Mouse (Mus musculus) spleen, adult 2 months (tissue): ENCODE measurements around the gene Perm1. TPM values are rescaled to one million over a fixed set of nuclear protein-coding genes. Genes with fewer than 3 reads are reported as not detected.

Experiments used
- DNase-seq, 2 experiments: peaks; one replicate each; pipeline versions ENCODE4 v3.0.0 to v3.0.0-alpha.2; 2012 to 2021; ENCODE audit warnings: low spot score in 2 of 2, low read depth in 1 of 2
- H3K27ac ChIP-seq: fragments of 200-500 bp; 2 replicates; pipeline ENCODE4 v1.5.1; 2012; ENCODE audit warnings: low read length, inconsistent platforms; ENCODE audit not compliant: insufficient read depth
- H3K27me3 ChIP-seq: fragments of 200-500 bp; 2 replicates; pipeline ENCODE4 v1.6.1; 2012; ENCODE audit warnings: mild to moderate bottlenecking, moderate library complexity, low read length, inconsistent platforms; ENCODE audit not compliant: control insufficient read depth, insufficient read depth
- H3K36me3 ChIP-seq: fragments of 200-500 bp; 2 replicates; pipeline ENCODE4 v1.6.1; 2012; ENCODE audit warnings: mild to moderate bottlenecking, low read length, inconsistent platforms; ENCODE audit not compliant: control insufficient read depth, insufficient read depth
- H3K4me1 ChIP-seq: fragments of 200-500 bp; 2 replicates; pipeline ENCODE4 v1.6.1; 2011; ENCODE audit warnings: inconsistent platforms; ENCODE audit not compliant: control insufficient read depth, insufficient read depth, insufficient read length
- H3K4me3 ChIP-seq: fragments of 200-500 bp; 2 replicates; pipeline ENCODE4 v1.5.1; 2011; ENCODE audit warnings: mild to moderate bottlenecking, inconsistent platforms; ENCODE audit not compliant: insufficient read depth, insufficient read length; ENCODE audit errors: extremely low read depth
- CTCF ChIP-seq: fragments of 200-500 bp; IDR thresholded peaks from 2 replicates; pipeline ENCODE4 v1.5.1; 2011; ENCODE audit warnings: mild to moderate bottlenecking, inconsistent platforms; ENCODE audit not compliant: insufficient read depth, insufficient read length, insufficient replicate concordance; ENCODE audit errors: extremely low read depth
- POLR2A ChIP-seq: fragments of 200-500 bp; IDR thresholded peaks from 2 replicates; pipeline ENCODE4 v1.6.1; 2011; ENCODE audit warnings: low read depth, low read length, inconsistent platforms
- WGBS: fragments of 180-500 bp; shearing (Covaris S2); methylation state at CpG from one replicate; pipeline ENCODE4 v1.1.7; 2018; 5-methylcytosine and 5-hydroxymethylcytosine counted together
- polyA plus RNA-seq: library from polyadenylated mRNA; depleted of rRNA; stranded (reverse); fragments of >200 nt; gene quantifications from 2 replicates; pipeline ENCODE4 v1.2.3, GENCODE M21; 2012

Perm1 gene
- polyA plus RNA-seq, 1 experiment, result 1.0 TPM

DNA sequence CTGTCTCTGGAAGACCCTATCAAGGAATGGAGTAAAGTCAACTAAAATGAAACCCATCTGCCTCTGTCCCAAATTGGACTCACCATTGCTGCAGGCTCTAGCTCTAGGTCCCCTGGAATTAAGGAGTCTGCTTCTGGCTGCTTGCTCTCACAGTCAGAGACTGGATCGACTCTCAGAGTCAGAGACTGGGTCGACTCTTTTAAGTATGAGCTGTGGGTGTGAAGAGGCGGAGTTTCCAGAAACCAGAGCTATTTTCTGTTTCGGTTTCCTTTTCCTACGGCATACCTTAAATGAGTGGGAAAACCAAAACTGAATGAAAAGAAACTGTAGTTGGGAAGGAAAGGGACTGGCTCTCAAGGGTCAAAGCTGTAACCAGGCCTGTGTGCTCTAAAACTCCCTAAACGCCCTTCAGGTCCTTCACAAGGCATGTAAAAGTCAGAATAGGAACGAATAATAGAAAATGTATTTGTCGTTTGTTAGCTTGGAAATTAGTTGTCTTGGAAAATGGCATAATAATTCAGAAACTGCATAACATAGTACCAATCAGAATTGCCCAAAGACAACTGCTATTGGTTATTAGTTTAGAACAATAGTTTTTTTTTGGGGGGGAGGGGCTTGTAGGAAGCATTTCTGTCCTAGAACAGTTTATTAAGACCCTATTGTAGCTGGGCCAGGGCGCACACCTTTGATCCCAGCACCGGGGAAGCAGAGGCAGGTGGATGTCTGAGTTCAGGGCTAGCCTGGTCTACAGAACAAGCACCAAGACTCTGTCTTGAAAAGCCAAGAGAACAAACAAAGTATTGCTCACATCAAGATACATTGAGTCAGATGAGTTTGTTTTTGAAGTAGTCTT lies 14.8 kb upstream of the Perm1 start, which contains the start of gene Isg15:
Gene Isg15 (minus strand): TSS at position 196 of the 853 bp plus-strand sequence.
- no peaks in the 10 kb centered on the region for H3K36me3 ChIP-seq
- H3K27me3 ChIP-seq, result peaks cover 6% of the 10 kb centered on the region
- H3K4me3 ChIP-seq, result peak within 1 kb of the TSS; percentile 66
- peaks cover 12% of the 10 kb centered on the region for H3K4me1 ChIP-seq
- peak in 1 of 2 experiments; percentile 52 for DNase-seq
- TF ChIP-seq POLR2A (peak; percentile 25; the same call in 1 of the 2 replicates), CTCF (no peak)
- WGBS, result 21% methylated on average over 10 of the region's 10 CpGs
- H3K27ac ChIP-seq, result peak within 1 kb of the TSS; percentile 69

DNA sequence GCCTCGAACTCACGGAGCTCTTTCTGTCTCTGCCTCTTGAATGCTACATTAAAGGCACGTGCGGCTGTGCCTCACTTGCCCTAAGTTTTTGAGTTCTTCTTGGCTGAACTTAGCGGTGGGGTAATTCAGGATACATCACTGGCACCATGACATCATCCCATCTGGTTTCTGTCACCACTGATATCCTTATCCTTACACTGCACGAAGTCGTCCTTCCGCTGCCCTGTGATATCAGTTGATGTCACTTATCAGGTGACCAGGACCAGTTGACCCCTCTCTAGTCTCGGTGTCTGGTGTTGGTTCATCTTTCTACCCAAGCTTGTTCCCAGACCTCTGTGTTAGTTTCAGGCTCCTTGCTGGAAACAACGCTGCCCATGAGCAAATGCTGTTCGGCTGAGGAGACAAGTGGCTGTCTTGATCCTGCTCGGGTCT lies 13.2 kb upstream of the Perm1 start:
- H3K36me3 ChIP-seq, result no peaks in the 10 kb centered on the region
- peak overlapping the region; percentile 36 for H3K4me3 ChIP-seq
- TF ChIP-seq CTCF (no peak), POLR2A (no peak)
- 61% methylated on average over 12 of the region's 12 CpGs for WGBS
- peaks cover 5% of the 10 kb centered on the region for H3K4me1 ChIP-seq
- H3K27ac ChIP-seq, result peak overlapping the region; percentile 67
- no peak for DNase-seq
- H3K27me3 ChIP-seq, result no peaks in the 10 kb centered on the region

DNA sequence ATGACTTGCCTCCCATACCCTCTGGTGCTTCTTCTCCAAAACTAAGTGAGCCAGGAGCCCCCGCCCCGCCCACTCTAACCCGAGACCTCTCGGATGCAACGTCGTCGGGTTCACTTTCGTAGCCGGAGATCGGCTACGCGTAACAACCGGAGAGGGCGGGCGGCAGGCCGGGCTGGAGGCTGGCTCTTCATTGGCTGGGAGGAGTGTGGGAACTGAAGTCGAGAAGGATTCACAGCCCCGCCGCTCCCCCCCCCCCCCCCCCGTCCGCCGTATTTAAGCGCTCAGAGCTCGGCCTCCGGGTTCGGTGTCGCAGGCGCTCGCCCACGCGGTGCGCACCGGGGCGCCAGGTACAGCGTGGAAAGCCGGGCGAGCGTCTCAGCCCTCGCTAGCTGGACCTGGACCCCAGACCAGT lies 12.7 kb upstream of the Perm1 start, which contains the start of gene AW011738:
Gene AW011738 (plus strand): TSS at position 304 of the 412 bp plus-strand sequence.
- Histone ChIP-seq H3K4me3 (peak within 1 kb of the TSS; percentile 79), H3K27ac (peak within 1 kb of the TSS; percentile 88), H3K27me3 (no peaks in the 10 kb centered on the region), H3K4me1 (peaks cover 5% of the 10 kb centered on the region; the same call in 1 of the 2 replicates), H3K36me3 (no peaks in the 10 kb centered on the region)
- TF ChIP-seq CTCF, result no peak
- peak; percentile 83 for TF ChIP-seq POLR2A
- under 1% methylated on average over 37 of the region's 39 CpGs for WGBS
- peak; percentile 54 to 68 for DNase-seq

DNA sequence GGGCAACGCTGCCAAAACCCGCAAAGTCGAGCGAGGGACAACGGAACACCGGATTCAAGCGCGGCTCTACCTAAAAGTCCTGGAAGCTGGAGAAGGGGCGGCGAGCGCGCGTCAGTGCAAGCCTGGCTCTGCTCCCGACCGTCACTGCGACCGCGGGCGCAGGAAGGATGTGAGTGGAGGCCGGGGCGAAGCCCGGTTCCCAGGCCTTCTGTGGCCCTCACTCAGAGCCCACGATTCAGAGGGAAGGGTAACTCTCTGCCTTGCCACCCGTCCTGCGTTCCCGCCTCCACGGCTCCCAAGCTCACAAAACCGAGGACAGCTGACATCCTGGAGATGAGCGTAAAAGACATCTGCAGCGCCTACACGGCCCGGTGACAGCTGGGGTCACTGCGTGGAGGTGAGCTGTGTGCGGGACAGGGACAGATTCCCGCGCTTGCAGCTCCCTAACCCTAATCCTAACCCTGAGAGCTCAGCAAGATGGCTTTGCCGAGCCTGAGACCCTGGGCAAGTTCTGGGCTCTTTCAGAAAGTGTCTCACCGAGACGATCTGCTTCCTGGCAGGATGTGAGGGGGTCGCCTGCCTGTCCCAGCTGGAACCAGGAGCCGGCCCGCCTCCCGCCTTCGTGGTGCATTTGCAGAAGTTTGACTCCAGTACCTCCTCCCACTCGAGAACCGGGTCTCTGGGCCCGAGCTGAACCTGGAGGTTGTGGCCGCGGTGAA lies 12.1 kb upstream of the Perm1 start:
- under 1% methylated on average over 48 of the region's 49 CpGs for WGBS
- H3K4me3 ChIP-seq, result peak overlapping the region; percentile 79
- H3K27ac ChIP-seq, result peak overlapping the region; percentile 88
- no peaks in the 10 kb centered on the region for H3K36me3 ChIP-seq
- no peak for TF ChIP-seq POLR2A
- TF ChIP-seq CTCF, result no peak
- no peak for DNase-seq
- H3K27me3 ChIP-seq, result no peaks in the 10 kb centered on the region
- H3K4me1 ChIP-seq, result peaks cover 5% of the 10 kb centered on the region; the same call in 1 of the 2 replicates

DNA sequence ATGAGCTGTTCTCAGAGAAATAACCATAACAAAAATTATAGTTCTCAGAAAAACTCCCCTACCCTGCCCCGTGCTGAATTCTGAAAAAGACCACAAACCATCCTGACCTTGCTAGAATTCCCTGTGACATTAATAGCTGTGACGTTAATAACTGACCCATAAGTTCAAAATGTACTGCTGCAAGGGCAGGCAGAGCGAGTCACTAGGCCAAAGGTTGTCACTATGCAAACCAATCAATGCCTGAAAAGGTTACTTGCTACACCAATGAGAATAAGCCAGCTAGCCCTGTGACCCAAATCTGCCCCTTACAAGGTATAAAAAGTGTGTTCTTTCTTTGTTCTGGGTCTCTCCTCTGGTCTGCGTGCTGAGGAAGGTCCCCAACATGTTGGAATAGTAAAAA lies 6.8 kb upstream of the Perm1 start:
- 92% methylated on average over 4 of the region's 4 CpGs for WGBS
- no peak for DNase-seq
- no peak overlapping the region for H3K4me3 ChIP-seq

DNA sequence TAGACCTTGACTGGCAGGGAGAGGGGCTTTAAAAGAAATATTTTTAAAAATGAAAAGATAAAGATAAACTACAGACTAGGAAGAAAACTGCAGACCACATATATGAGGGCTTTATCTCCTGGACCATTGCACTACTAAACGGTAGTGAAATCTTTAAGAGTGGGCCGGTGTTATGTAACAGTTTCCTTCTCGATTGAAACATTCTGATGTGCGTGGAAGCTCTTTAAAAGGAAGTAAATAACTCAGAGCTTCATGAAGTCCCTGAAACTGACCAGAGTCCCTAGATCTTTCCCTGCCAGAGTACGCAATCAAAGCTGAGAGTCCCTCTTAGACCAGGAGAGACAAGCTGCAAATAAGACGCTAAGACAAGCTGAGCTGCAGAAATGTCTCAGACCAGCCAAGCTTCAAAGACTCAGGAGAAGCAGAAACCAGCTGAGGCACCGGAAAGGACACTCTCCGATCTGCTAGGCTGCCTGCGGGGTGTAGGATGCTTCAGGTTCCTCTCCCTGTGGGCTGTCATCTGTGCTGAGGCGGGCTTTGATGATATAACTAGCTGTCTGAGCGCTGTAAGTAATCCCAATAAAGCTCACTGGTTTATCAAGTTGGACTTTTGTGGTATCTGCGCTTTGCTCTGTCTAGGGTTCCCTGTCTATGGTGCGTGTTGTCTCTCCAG lies 5.6 kb upstream of the Perm1 start:
- H3K36me3 ChIP-seq, result no peaks in the 10 kb centered on the region
- 61% methylated on average over 13 of the region's 13 CpGs for WGBS
- no peak overlapping the region for H3K27ac ChIP-seq
- H3K4me1 ChIP-seq, result no peaks in the 10 kb centered on the region; the same call in 1 of the 2 replicates
- no peak overlapping the region for H3K4me3 ChIP-seq
- no peak for DNase-seq
- no peaks in the 10 kb centered on the region for H3K27me3 ChIP-seq
- TF ChIP-seq CTCF, result no peak
- no peak for TF ChIP-seq POLR2A

More for the DNA sequence above, 6.8 kb upstream of the Perm1 start:
- no peak overlapping the region for H3K27ac ChIP-seq
- TF ChIP-seq CTCF, result no peak
- TF ChIP-seq POLR2A, result no peak
- H3K36me3 ChIP-seq, result no peaks in the 10 kb centered on the region
- no peaks in the 10 kb centered on the region for H3K27me3 ChIP-seq
- H3K4me1 ChIP-seq, result no peaks in the 10 kb centered on the region; the same call in 1 of the 2 replicates
